Mouse (Mus musculus) myocyte (in vitro differentiated cells): ENCODE results near the gene Slc38a10. TPM values are rescaled to one million over a fixed set of nuclear protein-coding genes. Genes with fewer than 3 reads are reported as not detected.

Experiments used
- H3K27me3 ChIP-seq: one replicate; pipeline ENCODE4 v1.6.1; 2011; ENCODE audit not compliant: control insufficient read depth, insufficient read depth, insufficient read length
- H3K36me3 ChIP-seq: one replicate; pipeline ENCODE4 v1.6.1; 2011; ENCODE audit not compliant: control insufficient read depth, insufficient read depth
- H3K4me2 ChIP-seq: one replicate; pipeline ENCODE4 v1.6.1; 2011; ENCODE audit warnings: low read depth, control low read depth
- H3K4me3 ChIP-seq: one replicate; pipeline ENCODE4 v1.5.1; 2011; ENCODE audit warnings: mild to moderate bottlenecking, control low read depth, moderate library complexity
- H3K79me2 ChIP-seq: one replicate; pipeline ENCODE4 v1.6.1; 2011; ENCODE audit not compliant: control insufficient read depth, insufficient read depth
- H3ac ChIP-seq: one replicate; pipeline ENCODE4 v1.6.1; 2011; ENCODE audit not compliant: control insufficient read depth, insufficient read length
- CEBPB ChIP-seq: IDR thresholded peaks from 2 replicates; pipeline ENCODE4 v1.6.1; 2011; ENCODE audit warnings: mild to moderate bottlenecking, moderate library complexity; ENCODE audit not compliant: poor library complexity, insufficient read depth, severe bottlenecking
- E2F4 ChIP-seq: IDR thresholded peaks from one replicate; pipeline ENCODE4 v1.6.1; 2011; ENCODE audit warnings: mild to moderate bottlenecking, control low read depth, moderate library complexity; ENCODE audit not compliant: insufficient read depth
- MAX ChIP-seq: IDR thresholded peaks from one replicate; pipeline ENCODE4 v1.6.1; 2011; ENCODE audit warnings: low read depth, mild to moderate bottlenecking, control low read depth
- MYOD1 ChIP-seq, 3 experiments: IDR thresholded peaks; one replicate each; pipeline ENCODE4 v1.6.1; 2011; ENCODE audit warnings: control low read depth in 2 of 3, low read depth in 2 of 3, mild to moderate bottlenecking in 2 of 3, moderate library complexity in 1 of 3; ENCODE audit not compliant: insufficient read length in 2 of 3, control insufficient read depth in 1 of 3
- MYOG ChIP-seq, 3 experiments: IDR thresholded peaks; one replicate each; pipeline ENCODE4 v1.6.1; 2011; ENCODE audit warnings: control low read depth in 2 of 3, low read depth in 2 of 3, mild to moderate bottlenecking in 2 of 3; ENCODE audit not compliant: insufficient read length in 2 of 3, control insufficient read depth in 1 of 3, insufficient read depth in 1 of 3
- POLR2A ChIP-seq: IDR thresholded peaks from one replicate; pipeline ENCODE4 v1.6.1; 2011; ENCODE audit warnings: low read depth, mild to moderate bottlenecking, control low read depth, moderate library complexity; ENCODE audit not compliant: insufficient read length
- POLR2AphosphoS2 ChIP-seq: IDR thresholded peaks from one replicate; pipeline ENCODE4 v1.6.1; 2011; ENCODE audit warnings: low read depth, control low read depth; ENCODE audit not compliant: insufficient read length
- REST ChIP-seq: IDR thresholded peaks from one replicate; pipeline ENCODE4 v1.6.1; 2011; ENCODE audit warnings: mild to moderate bottlenecking, control low read depth, moderate library complexity; ENCODE audit not compliant: insufficient read depth, insufficient read length
- SRF ChIP-seq: IDR thresholded peaks from one replicate; pipeline ENCODE4 v1.6.1; 2011; ENCODE audit warnings: low read depth; ENCODE audit not compliant: control insufficient read depth, insufficient read length
- TCF12 ChIP-seq: IDR thresholded peaks from one replicate; pipeline ENCODE4 v1.6.1; 2011; ENCODE audit warnings: mild to moderate bottlenecking, control low read depth; ENCODE audit not compliant: poor library complexity, insufficient read depth, severe bottlenecking
- TCF3 ChIP-seq: IDR thresholded peaks from one replicate; pipeline ENCODE4 v1.6.1; 2011; ENCODE audit warnings: low read depth, control low read depth; ENCODE audit not compliant: insufficient read length
- USF1 ChIP-seq: IDR thresholded peaks from one replicate; pipeline ENCODE4 v1.6.1; 2011; ENCODE audit warnings: low read depth, mild to moderate bottlenecking, control low read depth, moderate library complexity
- polyA plus RNA-seq: library from polyadenylated mRNA; unstranded; fragments of >200 nt; fragmentation: generic; extraction: Trizol; gene quantifications from one replicate; pipeline ENCODE4 v1.2.1, GENCODE M21; 2012; ENCODE audit warnings: missing spikeins

Gene Slc38a10
- polyA plus RNA-seq, 1 experiment: 97.9 TPM

DNA sequence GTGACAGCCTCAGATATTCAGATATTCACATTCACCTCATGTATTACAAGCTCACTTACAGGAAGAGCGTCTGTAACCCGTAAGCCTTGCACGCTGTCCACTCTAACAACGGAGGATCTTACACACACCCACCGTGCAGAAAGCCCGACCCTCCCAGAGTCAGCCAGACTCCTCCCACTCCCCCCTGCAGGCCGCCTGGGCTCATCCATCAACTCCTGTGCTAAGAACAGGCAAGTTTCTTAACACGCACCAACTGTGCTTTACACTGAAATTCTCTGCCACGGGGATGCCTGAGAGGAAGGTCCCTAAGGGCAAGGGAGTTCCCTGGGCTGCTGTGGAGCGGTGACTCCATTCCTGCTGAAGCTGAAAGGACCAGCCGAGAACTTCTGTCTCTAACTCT lies 81.9 kb downstream of the Slc38a10 start:
- Histone ChIP-seq H3ac (no peak overlapping the region), H3K27me3 (no peaks in the 10 kb centered on the region), H3K79me2 (no peaks in the 10 kb centered on the region), H3K36me3 (no peaks in the 10 kb centered on the region), H3K4me3 (no peak overlapping the region), H3K4me2 (no peak overlapping the region)
- TF ChIP-seq TCF3 (no peak), USF1 (no peak), REST (no peak), POLR2A (no peak)

DNA sequence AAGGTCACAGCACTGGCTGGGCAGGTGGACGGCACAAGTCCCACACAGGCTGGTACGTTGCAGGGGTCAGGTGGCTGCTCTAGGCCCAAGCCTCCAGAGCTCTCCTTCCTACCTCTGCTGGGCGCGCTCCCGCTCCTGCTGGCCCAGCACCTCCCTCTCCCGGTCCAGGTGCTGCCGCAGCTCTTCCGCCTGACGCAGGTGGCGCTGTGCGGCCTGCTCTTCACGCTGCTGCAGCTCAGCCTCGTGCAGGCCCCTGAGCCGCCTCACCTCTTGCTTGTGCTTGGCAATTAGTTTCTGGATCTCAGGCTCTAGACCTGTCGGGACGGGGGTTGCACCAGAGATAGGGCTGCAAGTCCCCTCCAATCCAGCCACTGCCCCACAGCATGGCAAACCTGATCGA lies 83.3 kb downstream of the Slc38a10 start:
- H3K27me3 ChIP-seq: no peaks in the 10 kb centered on the region
- TF ChIP-seq USF1 (no peak), CEBPB (no peak)
- H3K4me3 ChIP-seq: no peak overlapping the region
- no peak overlapping the region for H3ac ChIP-seq
- no peaks in the 10 kb centered on the region for H3K36me3 ChIP-seq
- H3K4me2 ChIP-seq: no peak overlapping the region
- H3K79me2 ChIP-seq: no peaks in the 10 kb centered on the region

- Histone ChIP-seq H3K4me2 (no peak overlapping the region), H3K27me3 (peaks cover 13% of the 10 kb centered on the region), H3K79me2 (no peaks in the 10 kb centered on the region), H3K4me3 (no peak overlapping the region), H3ac (no peak overlapping the region), H3K36me3 (no peaks in the 10 kb centered on the region)
- TF ChIP-seq MAX (no peak), MYOD1 (IDR thresholded peaks at IDR 0.05; ENCODE audit: control insufficient read depth in 1 of 3, insufficient read length in 2 of 3, low read depth in 2 of 3) (no peak), MYOG (IDR thresholded peaks at IDR 0.05; ENCODE audit: control insufficient read depth in 1 of 3, insufficient read depth in 1 of 3, insufficient read length in 2 of 3, low read depth in 2 of 3) (no peak), E2F4 (no peak), TCF12 (no peak), CEBPB (no peak), POLR2A (no peak), TCF3 (no peak), SRF (no peak), POLR2AphosphoS2 (no peak), REST (no peak), USF1 (no peak)
Measured at GRCm38 (mm10) chr11:120065291-120065690, 85.9 kb downstream of the Slc38a10 start.

- H3K36me3 ChIP-seq: no peaks in the 10 kb centered on the region
- no peak overlapping the region for H3K4me2 ChIP-seq
- peaks cover 19% of the 10 kb centered on the region for H3K27me3 ChIP-seq
- H3ac ChIP-seq: no peak overlapping the region
- no peaks in the 10 kb centered on the region for H3K79me2 ChIP-seq
- no peak for TF ChIP-seq POLR2AphosphoS2
- no peak for TF ChIP-seq REST
- TF ChIP-seq MYOD1 (IDR thresholded peaks at IDR 0.05; ENCODE audit: control insufficient read depth in 1 of 3, insufficient read length in 2 of 3, low read depth in 2 of 3): no peak
- no peak for TF ChIP-seq TCF12
- no peak for TF ChIP-seq SRF
- no peak overlapping the region for H3K4me3 ChIP-seq
Measured at GRCm38 (mm10) chr11:120064668-120065040, 86.5 kb downstream of the Slc38a10 start.

DNA sequence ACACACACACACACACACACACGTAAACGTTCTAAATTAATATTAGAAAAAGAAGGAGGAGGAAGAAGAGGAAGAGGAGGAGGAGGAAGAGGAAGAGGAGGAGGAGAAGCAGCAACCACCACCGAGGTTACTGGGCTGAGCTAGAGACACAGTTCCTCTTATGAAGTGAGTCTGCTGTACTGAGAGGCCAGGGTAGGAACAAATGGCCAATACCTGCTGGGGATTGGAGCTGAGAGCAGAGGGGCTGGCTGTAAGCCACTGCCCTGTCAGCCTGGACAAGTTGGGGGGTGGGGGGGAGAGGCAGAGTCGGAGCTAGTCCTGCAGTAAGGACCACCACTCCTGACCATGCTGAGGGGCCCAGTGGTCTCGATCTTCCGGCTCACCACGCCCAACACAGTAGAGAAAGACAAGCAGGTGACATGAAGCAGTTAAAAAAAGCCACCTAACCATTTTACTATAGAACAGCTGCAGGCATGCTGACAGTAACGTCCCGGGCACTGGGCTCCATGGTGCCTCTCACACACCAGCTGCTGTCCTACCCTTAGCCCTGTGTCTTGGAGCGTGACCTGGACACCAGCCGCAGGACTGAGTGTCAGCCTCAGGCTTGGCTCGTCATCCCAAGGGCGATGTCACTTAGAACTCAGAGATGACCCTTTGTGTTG lies 87.0 kb downstream of the Slc38a10 start:
- Histone ChIP-seq H3K4me3 (no peak overlapping the region), H3K79me2 (no peaks in the 10 kb centered on the region), H3K27me3 (peaks cover 24% of the 10 kb centered on the region), H3ac (no peak overlapping the region), H3K36me3 (no peaks in the 10 kb centered on the region), H3K4me2 (no peak overlapping the region)
- peak; percentile 6 for TF ChIP-seq TCF12
- TF ChIP-seq SRF: no peak
- no peak for TF ChIP-seq REST
- TF ChIP-seq MYOG (IDR thresholded peaks at IDR 0.05; ENCODE audit: control insufficient read depth in 1 of 3, insufficient read depth in 1 of 3, insufficient read length in 2 of 3, low read depth in 2 of 3): peak; percentile 34 to 89 (median 75)
- no peak for TF ChIP-seq E2F4
- no peak for TF ChIP-seq USF1
- no peak for TF ChIP-seq MAX
- TF ChIP-seq CEBPB: no peak
- TF ChIP-seq POLR2A: no peak
- peak; percentile 53 for TF ChIP-seq TCF3
- TF ChIP-seq MYOD1 (IDR thresholded peaks at IDR 0.05; ENCODE audit: control insufficient read depth in 1 of 3, insufficient read length in 2 of 3, low read depth in 2 of 3): peak; percentile 0 to 89 (median 40)
- TF ChIP-seq POLR2AphosphoS2: no peak
